Mouse (Mus musculus): ENCODE data around the gene Me1.

DNA sequence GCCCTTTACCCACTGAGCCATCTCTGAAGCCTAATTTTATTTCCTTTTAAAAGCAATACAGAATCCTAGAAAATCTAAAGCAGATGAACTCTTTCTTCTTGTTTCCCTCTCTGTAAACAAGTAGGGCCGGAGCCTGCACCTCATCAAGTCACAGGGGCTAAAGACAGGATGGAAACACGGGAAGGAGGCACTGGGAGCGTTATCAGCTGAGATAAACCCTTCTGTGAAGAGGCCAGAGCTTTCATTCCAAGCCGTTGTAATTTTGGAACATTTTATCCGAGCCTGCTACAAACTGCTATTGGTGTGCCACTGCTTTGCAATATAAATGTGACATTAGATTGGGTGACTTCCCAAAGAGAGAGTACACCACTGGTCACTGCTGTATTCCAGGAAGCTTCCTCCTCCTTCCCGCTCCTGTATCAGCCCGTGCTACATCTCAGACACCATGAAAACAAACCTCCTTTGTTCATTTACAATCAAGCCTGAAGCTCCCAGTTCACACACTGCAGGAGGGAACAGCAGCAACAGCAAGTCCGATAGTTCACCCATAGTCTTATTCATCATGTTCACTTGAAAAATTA, 95.9 kb downstream of the Me1 start:
- no peak for TF ChIP-seq GATA1 (IDR thresholded peaks at IDR 0.05; ENCODE audit: low read length)
- no peak for TF ChIP-seq TAL1 (IDR thresholded peaks at IDR 0.05; ENCODE audit: low read length)
